ENCODE assay signal across 21 mouse cellular contexts in genomic region chr5:32217477-32217876, GRCm38 (mm10). TPM values are rescaled to one million over a fixed set of nuclear protein-coding genes. Genes with fewer than 3 reads are reported as not detected.
DNase-seq lines count a peak whose midpoint lies in the region; ATAC-seq and TF ChIP-seq lines count a peak whose summit lies in the region.
"Had no signal": no experiment of that assay in that cellular context is flagged by ENCODE, and none has a peak within 500 bp of the region (broad histone marks: within the 10 kb centered on the region; RNA-seq: fewer than 3 reads in every experiment).

No protein-coding gene starts in this region.

- 73% methylated on average over 8 of the region's 8 CpGs for WGBS in heart, embryonic 11.5 days (ENCODE audit: insufficient replicate concordance)
- WGBS in midbrain, embryonic 10.5 days, result 80% methylated on average over 8 of the region's 8 CpGs
- 86% methylated on average over 8 of the region's 8 CpGs for WGBS in midbrain, embryonic 11.5 days

- no peak overlapping the region for H3K4me2 ChIP-seq in heart, embryonic 11.5 days
- H3K4me2 ChIP-seq in midbrain, embryonic 11.5 days, result no peak overlapping the region
- H3K4me2 ChIP-seq: forebrain, embryonic 12.5 days; hindbrain, embryonic 13.5 days had no signal

- H3K27me3 ChIP-seq in heart, embryonic 11.5 days (ENCODE audit: control insufficient read depth, insufficient read depth, low read length), result no peaks in the 10 kb centered on the region
- 0 out of 2 replicates have a peak, but pooled peaks cover 4% of the 10 kb centered on the region for H3K27me3 ChIP-seq in midbrain, embryonic 10.5 days (ENCODE audit: low read depth, poor library complexity, severe bottlenecking)
- no peaks in the 10 kb centered on the region for H3K27me3 ChIP-seq in midbrain, embryonic 11.5 days (ENCODE audit: control insufficient read depth, insufficient read depth, low read length)
- H3K27me3 ChIP-seq: CH12.LX; forebrain, embryonic 12.5 days; hindbrain, embryonic 13.5 days had no signal

- no peak overlapping the region for H3K27ac ChIP-seq in heart, embryonic 11.5 days (ENCODE audit: low read depth, low read length)
- 0 out of 2 replicates have a peak overlapping the region, but pooled peaks have one; percentile 20 for H3K27ac ChIP-seq in midbrain, embryonic 10.5 days (replicated peaks)
- H3K27ac ChIP-seq in midbrain, embryonic 11.5 days (ENCODE audit: low read depth, low read length), result no peak overlapping the region
- H3K27ac ChIP-seq in ES-E14 (ENCODE audit: insufficient read depth, low read depth, low read length, poor library complexity, severe bottlenecking), result no peak overlapping the region
- H3K27ac ChIP-seq: forebrain, embryonic 12.5 days; heart, embryonic 10.5 days; hindbrain, embryonic 13.5 days; hindbrain, postnatal 0 days had no signal

- peak; percentile 35; the same call in 1 of the 2 replicates for ATAC-seq in heart, embryonic 11.5 days (replicated peaks; ENCODE audit: insufficient number of reproducible peaks, low FRiP score, low TSS enrichment)
- no peak for ATAC-seq in midbrain, embryonic 11.5 days (ENCODE audit: low FRiP score)
- 0 out of 2 replicates have a peak, but pooled peaks have one; percentile 30 for ATAC-seq in erythroblast, adult 5-6 weeks (replicated peaks; ENCODE audit: low FRiP score, poor library complexity, severe bottlenecking)
- ATAC-seq: forebrain, embryonic 16.5 days; hindbrain, postnatal 0 days had no signal

- no peak overlapping the region for H3K9ac ChIP-seq in heart, embryonic 11.5 days (ENCODE audit: low read depth, low read length)
- no peak overlapping the region for H3K9ac ChIP-seq in midbrain, embryonic 11.5 days (ENCODE audit: low read length)
- H3K9ac ChIP-seq in ES-E14 (ENCODE audit: insufficient read depth, low read depth, low read length, poor library complexity, severe bottlenecking), result no peak overlapping the region
- H3K9ac ChIP-seq: forebrain, embryonic 12.5 days; hindbrain, embryonic 13.5 days had no signal

- intact Hi-C loops in heart, postnatal 36 days (cut with DNase I), result no loop called here

- no peak for DNase-seq in heart, postnatal 36 days
- no peak for DNase-seq in midbrain, embryonic 10.5 days (ENCODE audit: low spot score)
- DNase-seq in midbrain, embryonic 11.5 days (ENCODE audit: low spot score, missing footprints), result no peak
- no peak for DNase-seq in ES-E14 (ENCODE audit: low read depth, low spot score)
- no peak for DNase-seq in adrenal gland, postnatal 36 days
- DNase-seq: adrenal gland, adult 8-10 months; cerebellum, adult 11 months; cerebellum, adult 8-10 months; cerebellum, postnatal 14 days; gastrocnemius, postnatal 14 days; kidney, adult 11 months had no signal

- H3K9me3 ChIP-seq in heart, embryonic 11.5 days (replicated peaks; ENCODE audit: control insufficient read depth, low read length), result no peaks in the 10 kb centered on the region
- H3K9me3 ChIP-seq in midbrain, embryonic 10.5 days (replicated peaks), result no peaks in the 10 kb centered on the region
- H3K9me3 ChIP-seq in midbrain, embryonic 11.5 days (ENCODE audit: control insufficient read depth, low read length), result no peaks in the 10 kb centered on the region
- no peaks in the 10 kb centered on the region for H3K9me3 ChIP-seq in ES-E14 (ENCODE audit: control insufficient read depth, insufficient read depth, low read depth, low read length)
- H3K9me3 ChIP-seq: forebrain, embryonic 12.5 days; G1E; heart, embryonic 10.5 days; hindbrain, embryonic 13.5 days had no signal

- no peak overlapping the region for H3K4me3 ChIP-seq in heart, embryonic 11.5 days (ENCODE audit: low read depth, low read length)
- no peak overlapping the region for H3K4me3 ChIP-seq in midbrain, embryonic 10.5 days
- no peak overlapping the region for H3K4me3 ChIP-seq in midbrain, embryonic 11.5 days (ENCODE audit: low read depth, low read length)
- H3K4me3 ChIP-seq in ES-E14 (ENCODE audit: insufficient read depth in 1 of 2, low read depth in 1 of 2, low read length in 2 of 2, poor library complexity in 1 of 2, severe bottlenecking in 1 of 2), result peak overlapping the region; percentile 2 to 39; a peak in 1 of 4 replicates
- H3K4me3 ChIP-seq: forebrain, embryonic 12.5 days; heart, embryonic 10.5 days; hindbrain, embryonic 13.5 days had no signal

- no peaks in the 10 kb centered on the region for H3K36me3 ChIP-seq in heart, embryonic 11.5 days (ENCODE audit: control insufficient read depth, insufficient read depth, low read length)
- H3K36me3 ChIP-seq in midbrain, embryonic 10.5 days, result no peaks in the 10 kb centered on the region
- no peaks in the 10 kb centered on the region for H3K36me3 ChIP-seq in midbrain, embryonic 11.5 days (ENCODE audit: control insufficient read depth, insufficient read depth, low read length)
- no peaks in the 10 kb centered on the region for H3K36me3 ChIP-seq in ES-E14 (ENCODE audit: control insufficient read depth, insufficient read depth, low read length, poor library complexity, severe bottlenecking)
- H3K36me3 ChIP-seq: forebrain, embryonic 12.5 days; G1E; heart, embryonic 10.5 days; hindbrain, embryonic 13.5 days had no signal

- in situ Hi-C loops in ES-E14 (cut with MboI; ENCODE audit: low sequenced_read_pairs in 2 of 2, unreplicated experiment in 2 of 2), result no loop called here

- 0 out of 2 replicates have a peak, but pooled peaks cover 3% of the 10 kb centered on the region for H3K4me1 ChIP-seq in heart, embryonic 11.5 days (ENCODE audit: control insufficient read depth, insufficient read depth, low read length)
- 0 out of 2 replicates have a peak, but pooled peaks cover 2% of the 10 kb centered on the region for H3K4me1 ChIP-seq in midbrain, embryonic 10.5 days
- H3K4me1 ChIP-seq in midbrain, embryonic 11.5 days (ENCODE audit: control insufficient read depth, insufficient read depth, low read length), result no peaks in the 10 kb centered on the region
- no peaks in the 10 kb centered on the region; a peak in 1 of 4 replicates for H3K4me1 ChIP-seq in ES-E14 (ENCODE audit: control insufficient read depth in 2 of 2, insufficient read depth in 2 of 2, low read length in 2 of 2, poor library complexity in 1 of 2)
- H3K4me1 ChIP-seq: hindbrain, embryonic 13.5 days had no signal

TF ChIP-seq in ES-E14, 5 proteins besides CTCF, POLR2A, EP300 and RAD21:
- TF ChIP-seq HCFC1 (IDR thresholded peaks at IDR 0.05; ENCODE audit: borderline replicate concordance, insufficient read depth, low read length) (no peak), MAFK (IDR thresholded peaks at IDR 0.05; ENCODE audit: insufficient read depth, low read depth, low read length) (no peak), ZNF384 (IDR thresholded peaks at IDR 0.05; ENCODE audit: low read depth, low read length) (no peak), ZC3H11A (IDR thresholded peaks at IDR 0.05; ENCODE audit: borderline replicate concordance, low read depth, low read length) (no peak), CHD2 (IDR thresholded peaks at IDR 0.05; ENCODE audit: low read depth, low read length) (no peak)

RNA-seq across cellular contexts. Expression of gene Plb1, which starts 15.0 kb away (rescaled TPM):
- 0.97 and 1.4 TPM in 2 replicates for polyA plus RNA-seq in heart, embryonic 11.5 days (2014; fragmentation: Nextera tagmentation; extraction: Ambion mirVana)
- total RNA-seq in heart, postnatal 36 days (2021), result 1 to 10 TPM; 1.2 to 1.8 TPM
- 0.05 TPM in 1 of 2 replicates, not detected in the other for polyA plus RNA-seq in midbrain, embryonic 10.5 days (2016; fragmentation: Nextera tagmentation; extraction: Ambion mirVana)
- polyA plus RNA-seq in midbrain, embryonic 11.5 days (2014; fragmentation: Nextera tagmentation; extraction: Ambion mirVana), result 0.05 TPM in 1 of 2 replicates, not detected in the other
- 1.7 and 3.8 TPM in 2 replicates for total RNA-seq in ES-E14 (2012; rRNA removed)
- total RNA-seq in erythroblast, adult 5-6 weeks (2015; ENCODE audit: low replicate concordance), result not detected in 2 replicates
- 0.42 TPM in 1 of 2 replicates, not detected in the other for total RNA-seq in erythroblast, adult 5-6 weeks (2017; ENCODE audit: low replicate concordance)
- not detected for total RNA-seq in adrenal gland, postnatal 36 days (2021)
- total RNA-seq: hematopoietic stem cell, adult 5-6 weeks had no signal
- polyA plus RNA-seq: G1E had no signal

Comparison
In these comparisons a context has a peak if more than half of its experiments do, and no peak if none do; other contexts are left out.
1. H3K4me3 ChIP-seq: peak in ES-E14 (2 of 2); none in heart, embryonic 11.5 days (single experiment), midbrain, embryonic 10.5 days (single experiment) and midbrain, embryonic 11.5 days (single experiment).